Mouse (Mus musculus): ENCODE measurements around the gene Neu3. TPM values are rescaled to one million over a fixed set of nuclear protein-coding genes. Genes with fewer than 3 reads are reported as not detected.

Gene Neu3
- polyA plus RNA-seq, 1 experiment from 2014 or later: 3.2 TPM

- Histone ChIP-seq H3K27me3 (ENCODE audit: insufficient read depth, low read length) (no peaks in the 10 kb centered on the region), H3K9ac (no peak overlapping the region), H3K4me1 (ENCODE audit: insufficient read depth) (peaks cover 6% of the 10 kb centered on the region; the same call in 1 of the 2 replicates), H3K27ac (ENCODE audit: low read depth) (no peak overlapping the region), H3K9me3 (ENCODE audit: low read depth, low read length) (no peaks in the 10 kb centered on the region), H3K4me3 (ENCODE audit: low read depth, low read length) (no peak overlapping the region), H3K4me2 (no peak overlapping the region), H3K36me3 (ENCODE audit: insufficient read depth) (no peaks in the 10 kb centered on the region)
- ATAC-seq (ENCODE audit: insufficient read depth) (no peak), DNase-seq (no peak)
- WGBS: 89% methylated on average over 7 of the region's 7 CpGs
- TF ChIP-seq CTCF (IDR thresholded peaks at IDR 0.05; ENCODE audit: low read depth): no peak
Measured at GRCm38 (mm10) chr7:99783421-99783820, 44.8 kb downstream of the Neu3 start.

GRCm38 (mm10) chr7:99781916-99782315 lies 46.3 kb downstream of the Neu3 start:
- H3K4me2 ChIP-seq: no peak overlapping the region
- no peaks in the 10 kb centered on the region for H3K27me3 ChIP-seq (ENCODE audit: insufficient read depth, low read length)
- no peak for TF ChIP-seq CTCF (IDR thresholded peaks at IDR 0.05; ENCODE audit: low read depth)
- H3K4me1 ChIP-seq (ENCODE audit: insufficient read depth): no peaks in the 10 kb centered on the region
- ATAC-seq (ENCODE audit: insufficient read depth) (no peak), DNase-seq (no peak)
- H3K36me3 ChIP-seq (ENCODE audit: insufficient read depth): no peaks in the 10 kb centered on the region
- no peak overlapping the region for H3K9ac ChIP-seq
- no peaks in the 10 kb centered on the region for H3K9me3 ChIP-seq (ENCODE audit: low read depth, low read length)
- H3K27ac ChIP-seq (ENCODE audit: low read depth): no peak overlapping the region
- WGBS: 53% methylated on average over 2 of the region's 2 CpGs
- no peak overlapping the region for H3K4me3 ChIP-seq (ENCODE audit: low read depth, low read length)

- Histone ChIP-seq H3K4me3 (ENCODE audit: low read depth, low read length) (no peak overlapping the region), H3K27me3 (ENCODE audit: insufficient read depth, low read length) (no peaks in the 10 kb centered on the region), H3K4me2 (no peak overlapping the region), H3K27ac (ENCODE audit: low read depth) (no peak overlapping the region), H3K9me3 (ENCODE audit: low read depth, low read length) (no peaks in the 10 kb centered on the region), H3K9ac (no peak overlapping the region), H3K4me1 (ENCODE audit: insufficient read depth) (no peaks in the 10 kb centered on the region), H3K36me3 (ENCODE audit: insufficient read depth) (no peaks in the 10 kb centered on the region)
- ATAC-seq (ENCODE audit: insufficient read depth) (no peak), DNase-seq (no peak)
- TF ChIP-seq CTCF (IDR thresholded peaks at IDR 0.05; ENCODE audit: low read depth): no peak
- 61% methylated on average over 5 of the region's 5 CpGs for WGBS
Measured at GRCm38 (mm10) chr7:99781385-99781784, 46.8 kb downstream of the Neu3 start.

GRCm38 (mm10) chr7:99763207-99763606 lies 65.0 kb downstream of the Neu3 start, which contains the start of gene Olfr521:
TSS of gene Olfr521 (plus strand) at chr7:99763507.
- Histone ChIP-seq H3K27ac (ENCODE audit: low read depth) (no peak within 1 kb of the TSS), H3K27me3 (ENCODE audit: insufficient read depth, low read length) (no peaks in the 10 kb centered on the region), H3K4me2 (no peak within 1 kb of the TSS), H3K9me3 (ENCODE audit: low read depth, low read length) (peaks cover 14% of the 10 kb centered on the region), H3K36me3 (ENCODE audit: insufficient read depth) (no peaks in the 10 kb centered on the region), H3K4me1 (ENCODE audit: insufficient read depth) (no peaks in the 10 kb centered on the region), H3K9ac (no peak within 1 kb of the TSS), H3K4me3 (ENCODE audit: low read depth, low read length) (no peak within 1 kb of the TSS)
- no peak for TF ChIP-seq CTCF (IDR thresholded peaks at IDR 0.05; ENCODE audit: low read depth)
- no peak for ATAC-seq (ENCODE audit: insufficient read depth)
- WGBS: 89% methylated on average over 2 of the region's 2 CpGs
- no peak for DNase-seq

Other genes with a start within 250 kb of the Neu3 start
- gene Tpbgl, start 201.3 kb downstream of the Neu3 start, polyA plus RNA-seq (2014; fragmentation: Nextera tagmentation; extraction: Ambion mirVana): 1.2 TPM in 2 replicates
- gene Slco2b1, start 117.1 kb downstream of the Neu3 start, polyA plus RNA-seq (2014; fragmentation: Nextera tagmentation; extraction: Ambion mirVana): 2.9 and 4.0 TPM in 2 replicates
- not detected in 2 replicates for gene Olfr520, start 98.1 kb downstream of the Neu3 start, polyA plus RNA-seq (2014; fragmentation: Nextera tagmentation; extraction: Ambion mirVana)
- gene Olfr521, start 64.9 kb downstream of the Neu3 start, polyA plus RNA-seq (2014; fragmentation: Nextera tagmentation; extraction: Ambion mirVana): not detected in 2 replicates
- 0.30 and 0.34 TPM in 2 replicates for gene Xrra1, start 30.7 kb upstream of the Neu3 start, polyA plus RNA-seq (2014; fragmentation: Nextera tagmentation; extraction: Ambion mirVana)
- gene Spcs2, start 35.0 kb upstream of the Neu3 start, polyA plus RNA-seq (2014; fragmentation: Nextera tagmentation; extraction: Ambion mirVana): 322 and 366 TPM in 2 replicates
- gene Rnf169, start 152.0 kb upstream of the Neu3 start, polyA plus RNA-seq (2014; fragmentation: Nextera tagmentation; extraction: Ambion mirVana): 7.8 and 8.1 TPM in 2 replicates
- 0.12 TPM in 1 of 2 replicates, not detected in the other for gene Chrdl2, start 177.8 kb upstream of the Neu3 start, polyA plus RNA-seq (2014; fragmentation: Nextera tagmentation; extraction: Ambion mirVana)

Measured in lung, embryonic 14.5 days (tissue).